Mouse (Mus musculus): ENCODE data around the gene Hist1h4k.
"Not testable (repeated sequence)": the region's sequence is repeated elsewhere in the genome, so short reads cannot be mapped to it uniquely, and the experiment has no call there.

DNA sequence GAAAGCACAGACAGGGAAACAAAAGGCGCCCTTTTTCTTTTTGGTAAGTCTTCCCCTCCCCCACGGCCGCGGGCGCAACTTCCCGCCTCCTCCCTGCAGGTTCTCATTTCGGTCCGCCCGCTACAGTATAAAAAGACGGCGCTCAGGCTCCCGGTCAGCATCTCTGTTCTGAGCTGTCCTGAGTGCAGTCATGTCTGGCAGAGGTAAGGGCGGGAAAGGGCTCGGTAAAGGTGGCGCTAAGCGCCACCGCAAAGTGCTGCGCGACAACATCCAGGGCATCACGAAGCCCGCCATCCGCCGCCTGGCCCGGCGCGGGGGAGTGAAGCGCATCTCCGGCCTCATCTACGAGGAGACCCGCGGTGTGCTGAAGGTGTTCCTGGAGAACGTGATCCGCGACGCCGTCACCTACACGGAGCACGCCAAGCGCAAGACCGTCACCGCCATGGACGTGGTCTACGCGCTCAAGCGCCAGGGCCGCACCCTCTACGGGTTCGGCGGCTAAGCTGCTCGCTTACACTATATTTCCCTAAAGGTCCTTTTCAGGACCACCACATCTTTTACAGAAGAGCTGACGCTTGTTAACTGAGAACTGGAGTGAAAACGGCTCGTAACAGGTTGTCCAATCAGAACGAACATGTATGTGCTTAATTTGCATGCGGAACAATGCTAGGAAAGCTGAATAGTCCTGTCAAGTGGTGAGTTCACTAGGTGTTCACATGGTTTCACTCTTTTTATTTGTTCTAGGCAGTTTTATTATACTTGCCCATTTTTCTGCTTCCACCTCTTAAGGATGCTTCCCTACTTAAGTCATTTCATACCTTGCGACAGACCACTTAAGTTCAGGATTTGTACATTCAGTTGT lies 15.2 kb downstream of the Hist1h4k start, which contains the start of gene Hist1h4j:
- TF ChIP-seq CTCF (conservative IDR thresholded peaks at IDR 0.05; ENCODE audit: low read length); POU5F1 (IDR thresholded peaks at IDR 0.05; ENCODE audit: borderline replicate concordance, low read length): not testable (repeated sequence)

Data from E14TG2a.4 (cell line).